Comparison of ENCODE assay signal across 11 mouse cellular contexts in the genomic region with DNA sequence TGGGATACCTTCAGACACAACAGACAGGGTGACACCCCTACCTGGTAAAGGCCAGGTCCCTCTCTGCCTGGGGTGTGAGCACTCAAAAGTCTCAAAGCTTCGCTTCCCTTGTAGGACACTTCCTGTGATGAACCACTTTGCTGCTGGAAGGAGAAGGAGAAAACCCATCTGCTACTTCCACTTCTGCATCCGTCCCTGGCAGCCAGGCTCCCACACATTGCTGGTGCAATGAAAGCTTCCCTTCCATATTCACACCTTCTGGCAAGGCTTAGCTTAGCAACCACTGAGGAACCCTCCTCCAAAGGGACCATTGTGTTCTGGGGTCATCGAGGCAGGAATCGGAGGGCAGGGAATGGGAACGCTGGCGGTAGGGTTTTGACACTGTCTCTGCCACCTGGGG. TPM values are rescaled to one million over a fixed set of nuclear protein-coding genes. Genes with fewer than 3 reads are reported as not detected.
A peak's percentile ranks its signal among the peaks of the same experiment; 100 is the strongest.
DNase-seq lines count a peak whose midpoint lies in the region; ATAC-seq and TF ChIP-seq lines count a peak whose summit lies in the region.
"Had no signal": no experiment of that assay in that cellular context is flagged by ENCODE, and none has a peak within 500 bp of the region (broad histone marks: within the 10 kb centered on the region; RNA-seq: fewer than 3 reads in every experiment).

No protein-coding gene starts in this region.

- no peaks in the 10 kb centered on the region; the same call in 1 of the 2 replicates for H3K9me3 ChIP-seq in embryonic facial prominence, embryonic 10.5 days
- peaks cover 1% of the 10 kb centered on the region; the same call in 1 of the 2 replicates for H3K9me3 ChIP-seq in kidney, embryonic 14.5 days (ENCODE audit: control insufficient read depth, low read length)

- no peaks in the 10 kb centered on the region for H3K27me3 ChIP-seq in embryonic facial prominence, embryonic 10.5 days (replicated peaks; ENCODE audit: low read depth, poor library complexity, severe bottlenecking)
- no peaks in the 10 kb centered on the region for H3K27me3 ChIP-seq in kidney, embryonic 14.5 days (ENCODE audit: control insufficient read depth, insufficient read depth, low read length)

- intact Hi-C loops in left cerebral cortex, adult 2 months (cut with DNase I): no loop called here
- intact Hi-C loops in heart, postnatal 10 days (cut with DNase I): no loop called here

- H3K36me3 ChIP-seq in embryonic facial prominence, embryonic 10.5 days (replicated peaks): peaks cover 6% of the 10 kb centered on the region; the same call in 1 of the 2 replicates
- no peaks in the 10 kb centered on the region for H3K36me3 ChIP-seq in kidney, embryonic 14.5 days (ENCODE audit: control insufficient read depth, insufficient read depth, low read length)

- no peak overlapping the region for H3K4me3 ChIP-seq in left cerebral cortex, adult 2 months
- H3K4me3 ChIP-seq in embryonic facial prominence, embryonic 10.5 days: no peak overlapping the region
- no peak overlapping the region for H3K4me3 ChIP-seq in kidney, embryonic 14.5 days (ENCODE audit: low read length)

- peaks cover 87% of the 10 kb centered on the region for H3K4me1 ChIP-seq in embryonic facial prominence, embryonic 10.5 days
- peaks cover 65% of the 10 kb centered on the region for H3K4me1 ChIP-seq in kidney, embryonic 14.5 days (ENCODE audit: control insufficient read depth, insufficient read depth, low read length)

- H3K27ac ChIP-seq in left cerebral cortex, adult 2 months: no peak overlapping the region
- peak overlapping the region; percentile 66 for H3K27ac ChIP-seq in embryonic facial prominence, embryonic 10.5 days (replicated peaks)
- H3K27ac ChIP-seq in kidney, embryonic 14.5 days (ENCODE audit: low read depth, low read length): no peak overlapping the region

- WGBS in embryonic facial prominence, embryonic 10.5 days: 84% methylated on average over 6 of the region's 6 CpGs
- WGBS in kidney, embryonic 14.5 days: 82% methylated on average over 6 of the region's 6 CpGs

- no peak for TF ChIP-seq CTCF in left cerebral cortex, adult 2 months (IDR thresholded peaks at IDR 0.05)

- H3K9ac ChIP-seq in kidney, embryonic 14.5 days (ENCODE audit: low read depth, low read length): no peak overlapping the region

- DNase-seq in left cerebral cortex, adult 2 months (ENCODE audit: extremely low spot score in 1 of 2, low spot score in 2 of 2): peak; percentile 21 to 23
- no peak for DNase-seq in left cerebral cortex, adult 11 months (ENCODE audit: low spot score)
- no peak for DNase-seq in embryonic facial prominence, embryonic 10.5 days (ENCODE audit: low spot score)
- peak; percentile 27 to 50 for DNase-seq in frontal cortex, postnatal 36 days (ENCODE audit: low spot score in 2 of 2)
- peak; percentile 64 to 76 for DNase-seq in right cerebral cortex, postnatal 10 days (ENCODE audit: low spot score in 2 of 2)
- DNase-seq in gastrocnemius, adult 18-20 months (ENCODE audit: low spot score): no peak
- DNase-seq in heart, postnatal 10 days: no peak
- DNase-seq: kidney, adult 9 months; lung, postnatal 14 days had no signal

- no peak for ATAC-seq in kidney, embryonic 14.5 days (ENCODE audit: low FRiP score, low TSS enrichment)

- no peak overlapping the region for H3K4me2 ChIP-seq in kidney, embryonic 14.5 days (replicated peaks; ENCODE audit: low read depth, low read length)
- H3K4me2 ChIP-seq: liver, embryonic 11.5 days had no signal

RNA-seq across cellular contexts. Expression of a gene that starts 45.1 kb away (rescaled TPM):
- 10 to 100 TPM; 48.1 to 58.1 TPM for total RNA-seq in left cerebral cortex, adult 2 months (2021)
- polyA plus RNA-seq in embryonic facial prominence, embryonic 10.5 days (2016; fragmentation: Nextera tagmentation; extraction: Ambion mirVana): 136 and 142 TPM in 2 replicates
- 10 to 100 TPM; 25.5 to 27.8 TPM for total RNA-seq in gastrocnemius, adult 18-20 months (2021)
- total RNA-seq in heart, postnatal 10 days (2021): 10 to 100 TPM; 51.3 to 53.7 TPM
- polyA plus RNA-seq in kidney, embryonic 14.5 days (2014; fragmentation: Nextera tagmentation; extraction: Ambion mirVana): 155 and 160 TPM in 2 replicates

RNA-seq across cellular contexts. Expression of a gene that starts 45.1 kb away (rescaled TPM):
- 10 to 100 TPM; 16.6 to 19.7 TPM for total RNA-seq in left cerebral cortex, adult 2 months (2021)
- polyA plus RNA-seq in embryonic facial prominence, embryonic 10.5 days (2016; fragmentation: Nextera tagmentation; extraction: Ambion mirVana): 26.1 and 28.8 TPM in 2 replicates
- total RNA-seq in gastrocnemius, adult 18-20 months (2021): 10 to 100 TPM; 11.1 to 16.6 TPM
- 10 to 100 TPM; 17.4 to 19.2 TPM for total RNA-seq in heart, postnatal 10 days (2021)
- polyA plus RNA-seq in kidney, embryonic 14.5 days (2014; fragmentation: Nextera tagmentation; extraction: Ambion mirVana): 25.2 and 29.3 TPM in 2 replicates

Comparison
In these comparisons a context has a peak if more than half of its experiments do, and no peak if none do; other contexts are left out.
1. DNase-seq: peak in left cerebral cortex, adult 2 months (2 of 2), frontal cortex, postnatal 36 days (2 of 2) and right cerebral cortex, postnatal 10 days (2 of 2); none in left cerebral cortex, adult 11 months (single experiment), embryonic facial prominence, embryonic 10.5 days (single experiment), gastrocnemius, adult 18-20 months (single experiment) and heart, postnatal 10 days (0 of 2).